Mouse (Mus musculus) megakaryocyte, adult 5-6 weeks (primary cell): ENCODE measurements around the gene Eps8l3. TPM values are rescaled to one million over a fixed set of nuclear protein-coding genes. Genes with fewer than 3 reads are reported as not detected.
"Not testable (repeated sequence)": the region's sequence is repeated elsewhere in the genome, so short reads cannot be mapped to it uniquely, and the experiment has no call there.

Experiments
- ATAC-seq: 2 replicates; pipeline ENCODE4 v1.8.0; 2016; ENCODE audit warnings: mild to moderate bottlenecking, inconsistent platforms; ENCODE audit not compliant: poor library complexity, severe bottlenecking
- total RNA-seq, 2 experiments: library from RNA; stranded (forward) in 1 of 2; stranded (reverse) in 1 of 2; fragments of 153-499, 151-499 nt in 1 of 2; fragments of 221-1000, 200-1000 nt in 1 of 2; gene quantifications; 2 replicates each; pipeline versions ENCODE4 v1.2.3 to v1.2.4; 2015 to 2017

The Eps8l3 gene
- total RNA-seq, 2 experiments from 2014 or later = not detected

- peak; percentile 81 for ATAC-seq
These were observed 24.2 kb upstream of the Eps8l3 start for GRCm38 (mm10) chr3:107852786-107853185.

- ATAC-seq = peak; percentile 50
These were observed 23.5 kb upstream of the Eps8l3 start for GRCm38 (mm10) chr3:107853232-107854181.

GRCm38 (mm10) chr3:107855368-107855767, 21.7 kb upstream of the Eps8l3 start:
- no peak for ATAC-seq

- ATAC-seq = no peak
These were observed 19.4 kb upstream of the Eps8l3 start for GRCm38 (mm10) chr3:107857646-107858045.

- ATAC-seq = not testable (repeated sequence)
These were observed 15.5 kb upstream of the Eps8l3 start for GRCm38 (mm10) chr3:107861483-107861882.

- ATAC-seq = 0 out of 2 replicates have a peak, but pooled peaks have one; percentile 31
These were observed 14.6 kb upstream of the Eps8l3 start for GRCm38 (mm10) chr3:107862471-107862870.

- no peak for ATAC-seq
These were observed 13.6 kb upstream of the Eps8l3 start for GRCm38 (mm10) chr3:107863471-107863870.

- peak; percentile 81 for ATAC-seq
These were observed 13.0 kb upstream of the Eps8l3 start for GRCm38 (mm10) chr3:107863898-107864603.

GRCm38 (mm10) chr3:107865364-107866091, 11.5 kb upstream of the Eps8l3 start:
- ATAC-seq = no peak

GRCm38 (mm10) chr3:107867086-107867485, 9.9 kb upstream of the Eps8l3 start:
- peak; percentile 93 for ATAC-seq

GRCm38 (mm10) chr3:107868452-107868851, 8.6 kb upstream of the Eps8l3 start:
- no peak for ATAC-seq

- ATAC-seq = no peak
These were observed 7.9 kb upstream of the Eps8l3 start for GRCm38 (mm10) chr3:107869097-107869496.

GRCm38 (mm10) chr3:107869925-107870324, 7.1 kb upstream of the Eps8l3 start:
- no peak for ATAC-seq

GRCm38 (mm10) chr3:107873335-107874251, 3.4 kb upstream of the Eps8l3 start:
- no peak for ATAC-seq

- no peak for ATAC-seq
These were observed 1.8 kb upstream of the Eps8l3 start for GRCm38 (mm10) chr3:107875231-107875630.

GRCm38 (mm10) chr3:107877747-107878736, 1.0 kb downstream of the Eps8l3 start:
- peak; percentile 68 for ATAC-seq

- ATAC-seq = no peak
These were observed 10.9 kb downstream of the Eps8l3 start for GRCm38 (mm10) chr3:107887674-107888495.

- not testable (repeated sequence) for ATAC-seq
These were observed 12.2 kb downstream of the Eps8l3 start for GRCm38 (mm10) chr3:107889236-107889635.
